Mouse (Mus musculus) MEL (cell line): ENCODE measurements around the gene Gm4952. TPM values are rescaled to one million over a fixed set of nuclear protein-coding genes. Genes with fewer than 3 reads are reported as not detected.

Experiments
- DNase-seq: peaks from one replicate; pipeline ENCODE4 v3.0.0; 2011; ENCODE audit warnings: low read depth, low spot score
- H3K27ac ChIP-seq: 2 replicates; pipeline ENCODE4 v1.5.1; 2012; ENCODE audit warnings: low read depth, mild to moderate bottlenecking, control low read depth, low read length, moderate library complexity; ENCODE audit not compliant: control insufficient read depth
- H3K27me3 ChIP-seq, 2 experiments: fragments of 150-350 bp in 1 of 2; sonication (generic) in 1 of 2; 2 replicates each; pipeline ENCODE4 v1.6.1; 2012; ENCODE audit warnings: low read length in 2 of 2, mild to moderate bottlenecking in 2 of 2, improper control_type of control experiment in 1 of 2, moderate library complexity in 1 of 2; ENCODE audit not compliant: insufficient read depth in 2 of 2, control insufficient read depth in 1 of 2
- H3K36me3 ChIP-seq, 2 experiments: 2 replicates each; pipeline ENCODE4 v1.6.1; 2012 to 2014; ENCODE audit warnings: low read length in 2 of 2, improper control_type of control experiment in 1 of 2, inconsistent platforms in 1 of 2, mild to moderate bottlenecking in 1 of 2; ENCODE audit not compliant: insufficient read depth in 2 of 2, control insufficient read depth in 1 of 2
- H3K4me1 ChIP-seq, 2 experiments: fragments of 150-350 bp in 1 of 2; sonication (generic) in 1 of 2; 2 replicates each; pipeline ENCODE4 v1.6.1; 2012; ENCODE audit warnings: low read length in 2 of 2, improper control_type of control experiment in 1 of 2, mild to moderate bottlenecking in 1 of 2; ENCODE audit not compliant: insufficient read depth in 2 of 2, control insufficient read depth in 1 of 2
- H3K4me3 ChIP-seq, 2 experiments: fragments of 150-350 bp in 1 of 2; sonication (generic) in 1 of 2; 2 replicates each; pipeline ENCODE4 v1.5.1; 2012; ENCODE audit warnings: low read depth in 2 of 2, low read length in 2 of 2, mild to moderate bottlenecking in 2 of 2, moderate library complexity in 2 of 2, control low read depth in 1 of 2, improper control_type of control experiment in 1 of 2; ENCODE audit not compliant: control insufficient read depth in 1 of 2, insufficient read depth in 1 of 2
- H3K79me2 ChIP-seq: 2 replicates; pipeline ENCODE4 v1.6.1; 2012; ENCODE audit warnings: mild to moderate bottlenecking, low read length, moderate library complexity; ENCODE audit not compliant: control insufficient read depth, poor library complexity, insufficient read depth
- H3K9ac ChIP-seq: 2 replicates; pipeline ENCODE4 v1.6.1; 2012; ENCODE audit warnings: low read depth, mild to moderate bottlenecking, control low read depth, low read length, moderate library complexity; ENCODE audit not compliant: control insufficient read depth, poor library complexity, severe bottlenecking
- H3K9me3 ChIP-seq: fragments of 150-350 bp; sonication (generic); replicated peaks from 2 replicates; pipeline ENCODE4 v1.6.1; 2012; ENCODE audit warnings: mild to moderate bottlenecking, low read length, improper control_type of control experiment, moderate library complexity; ENCODE audit not compliant: insufficient read depth
- CHD1 ChIP-seq: IDR thresholded peaks from 2 replicates; pipeline ENCODE4 v1.6.1; 2012; ENCODE audit warnings: low read depth, mild to moderate bottlenecking, inconsistent platforms, low read length, improper control_type of control experiment
- CHD2 ChIP-seq: IDR thresholded peaks from 2 replicates; pipeline ENCODE4 v1.6.1; 2011; ENCODE audit warnings: low read length, improper control_type of control experiment
- CTCF ChIP-seq, 3 experiments: IDR thresholded peaks in 2 of 3; conservative IDR thresholded peaks in 1 of 3; 2 replicates each; pipeline ENCODE4 v1.5.1; 2011 to 2012; ENCODE audit warnings: low read length in 3 of 3, low read depth in 2 of 3, mild to moderate bottlenecking in 2 of 3, improper control_type of control experiment in 1 of 3, inconsistent platforms in 1 of 3, mixed read lengths in 1 of 3, moderate library complexity in 1 of 3; ENCODE audit not compliant: control insufficient read depth in 1 of 3, insufficient read depth in 1 of 3, poor library complexity in 1 of 3, severe bottlenecking in 1 of 3
- E2F4 ChIP-seq: IDR thresholded peaks from 2 replicates; pipeline ENCODE4 v1.6.1; 2011; ENCODE audit warnings: low read depth, low read length, improper control_type of control experiment, borderline replicate concordance
- ELF1 ChIP-seq: IDR thresholded peaks from 2 replicates; pipeline ENCODE4 v1.6.1; 2014; ENCODE audit warnings: low read depth, mild to moderate bottlenecking, inconsistent platforms, low read length, improper control_type of control experiment, moderate library complexity
- EP300 ChIP-seq, 2 experiments: IDR thresholded peaks; 2 replicates each; pipeline ENCODE4 v1.6.1; 2011; ENCODE audit warnings: improper control_type of control experiment in 2 of 2, low read length in 2 of 2, low read depth in 1 of 2, mild to moderate bottlenecking in 1 of 2
- ETS1 ChIP-seq: IDR thresholded peaks from 2 replicates; pipeline ENCODE4 v1.6.1; 2012; ENCODE audit warnings: low read depth, mild to moderate bottlenecking, inconsistent platforms, low read length, improper control_type of control experiment, moderate library complexity
- GABPA ChIP-seq: IDR thresholded peaks from 2 replicates; pipeline ENCODE4 v1.6.1; 2012; ENCODE audit warnings: low read depth, mild to moderate bottlenecking, inconsistent platforms, low read length, improper control_type of control experiment, moderate library complexity
- GATA1 ChIP-seq: IDR thresholded peaks from 2 replicates; pipeline ENCODE4 v1.6.1; 2011; ENCODE audit warnings: low read depth, low read length, improper control_type of control experiment
- HCFC1 ChIP-seq: IDR thresholded peaks from 2 replicates; pipeline ENCODE4 v1.6.1; 2012; ENCODE audit warnings: low read depth, mild to moderate bottlenecking, inconsistent platforms, low read length, improper control_type of control experiment, moderate library complexity
- KAT2A ChIP-seq: conservative IDR thresholded peaks from 2 replicates; pipeline ENCODE4 v1.6.1; 2012; ENCODE audit warnings: low read depth, low read length, improper control_type of control experiment, inconsistent platforms
- MAFK ChIP-seq: IDR thresholded peaks from 2 replicates; pipeline ENCODE4 v1.6.1; 2011; ENCODE audit warnings: low read depth, mild to moderate bottlenecking, low read length, improper control_type of control experiment, borderline replicate concordance
- MEF2A ChIP-seq: IDR thresholded peaks from 2 replicates; pipeline ENCODE4 v1.6.1; 2014; ENCODE audit warnings: low read depth, mild to moderate bottlenecking, inconsistent platforms, low read length, improper control_type of control experiment; ENCODE audit not compliant: poor library complexity, insufficient replicate concordance, severe bottlenecking; ENCODE audit errors: extremely low read depth
- MXI1 ChIP-seq: IDR thresholded peaks from 2 replicates; pipeline ENCODE4 v1.6.1; 2011; ENCODE audit warnings: mild to moderate bottlenecking, low read depth, low read length, improper control_type of control experiment
- MYB ChIP-seq: IDR thresholded peaks from 2 replicates; pipeline ENCODE4 v1.6.1; 2011; ENCODE audit warnings: mild to moderate bottlenecking, low read depth, low read length, improper control_type of control experiment
- MYC ChIP-seq: IDR thresholded peaks from 2 replicates; pipeline ENCODE4 v1.6.1; 2011; ENCODE audit warnings: low read depth, mild to moderate bottlenecking, low read length, improper control_type of control experiment, moderate library complexity
- RAD21 ChIP-seq: IDR thresholded peaks from 2 replicates; pipeline ENCODE4 v1.6.1; 2011; ENCODE audit warnings: mild to moderate bottlenecking, low read depth, low read length, improper control_type of control experiment
- SMC3 ChIP-seq: IDR thresholded peaks from 2 replicates; pipeline ENCODE4 v1.6.1; 2011; ENCODE audit warnings: low read depth, low read length, improper control_type of control experiment
- TCF12 ChIP-seq: IDR thresholded peaks from 2 replicates; pipeline ENCODE4 v1.6.1; 2014; ENCODE audit warnings: low read depth, mild to moderate bottlenecking, inconsistent platforms, low read length, improper control_type of control experiment, moderate library complexity
- USF1 ChIP-seq: IDR thresholded peaks from 2 replicates; pipeline ENCODE4 v1.6.1; 2014; ENCODE audit warnings: low read depth, mild to moderate bottlenecking, inconsistent platforms, low read length, improper control_type of control experiment, moderate library complexity
- USF2 ChIP-seq, 2 experiments: IDR thresholded peaks; 2 replicates each; pipeline ENCODE4 v1.6.1; 2011 to 2012; ENCODE audit warnings: improper control_type of control experiment in 2 of 2, low read length in 2 of 2, borderline replicate concordance in 1 of 2, inconsistent platforms in 1 of 2, low read depth in 1 of 2, mild to moderate bottlenecking in 1 of 2; ENCODE audit not compliant: insufficient read depth in 1 of 2
- ZMIZ1 ChIP-seq: IDR thresholded peaks from 2 replicates; pipeline ENCODE4 v1.6.1; 2012; ENCODE audit warnings: low read depth, mild to moderate bottlenecking, inconsistent platforms, low read length, improper control_type of control experiment, moderate library complexity
- polyA plus RNA-seq, 2 experiments: library from polyadenylated mRNA; stranded (reverse) in 1 of 2; unstranded in 1 of 2; fragments of >175 nt in 1 of 2; fragments of >200 nt in 1 of 2; gene quantifications; 2 replicates each; pipeline versions ENCODE4 v1.2.1 to v1.2.4; 2012; ENCODE audit warnings: low replicate concordance in 2 of 2, low read depth in 1 of 2; ENCODE audit not compliant: insufficient read length in 2 of 2, insufficient read depth in 1 of 2, missing spikeins in 1 of 2
- total RNA-seq: library from RNA; depleted of rRNA; stranded (reverse); fragments of 300-350 nt; gene quantifications from 2 replicates; pipeline ENCODE4 v1.2.3, GENCODE M21; 2012

Gm4952 gene
- total and polyA plus RNA-seq, 3 experiments, result 0.06 TPM; not detected in 2

- no peaks in the 10 kb centered on the region for H3K9me3 ChIP-seq
- H3K79me2 ChIP-seq, result no peaks in the 10 kb centered on the region
- TF ChIP-seq GATA1 (no peak), E2F4 (no peak), USF1 (no peak), HCFC1 (no peak), MAFK (no peak), TCF12 (no peak), ZMIZ1 (no peak), EP300 (IDR thresholded peaks at IDR 0.05; ENCODE audit: low read depth in 1 of 2, low read length in 2 of 2) (no peak), RAD21 (no peak)
- no peak overlapping the region for H3K27ac ChIP-seq
- H3K4me1 ChIP-seq, result no peaks in the 10 kb centered on the region
- no peak for DNase-seq
- no peaks in the 10 kb centered on the region for H3K27me3 ChIP-seq
- H3K4me3 ChIP-seq, result no peak overlapping the region
- H3K9ac ChIP-seq, result no peak overlapping the region
- 0 out of 4 replicates have a peak, but pooled peaks cover 0 to 2% of the 10 kb centered on the region in 2 experiments for H3K36me3 ChIP-seq
These were observed 1.1 kb downstream of the Gm4952 start for GRCm38 (mm10) chr19:12600684-12601480.

- H3K79me2 ChIP-seq, result no peaks in the 10 kb centered on the region
- H3K4me3 ChIP-seq, result no peak overlapping the region
- no peak for DNase-seq
- H3K4me1 ChIP-seq, result no peaks in the 10 kb centered on the region
- no peaks in the 10 kb centered on the region for H3K27me3 ChIP-seq
- H3K36me3 ChIP-seq, result 0 out of 4 replicates have a peak, but pooled peaks cover 0 to 2% of the 10 kb centered on the region in 2 experiments
- H3K9me3 ChIP-seq, result no peaks in the 10 kb centered on the region
- no peak overlapping the region for H3K27ac ChIP-seq
- no peak overlapping the region for H3K9ac ChIP-seq
- TF ChIP-seq RAD21 (no peak), ELF1 (no peak), MXI1 (no peak), KAT2A (no peak), HCFC1 (no peak), MYC (no peak), CHD2 (no peak), EP300 (IDR thresholded peaks at IDR 0.05; ENCODE audit: low read depth in 1 of 2, low read length in 2 of 2) (no peak), CTCF (IDR thresholded peaks at IDR 0.05 in 2 of 3, conservative IDR thresholded peaks at IDR 0.05 in 1 of 3; ENCODE audit: control insufficient read depth in 1 of 3, insufficient read depth in 1 of 3, low read depth in 2 of 3, low read length in 3 of 3, poor library complexity in 1 of 3, severe bottlenecking in 1 of 3) (no peak), SMC3 (no peak), MEF2A (no peak), USF2 (IDR thresholded peaks at IDR 0.05; ENCODE audit: borderline replicate concordance in 1 of 2, insufficient read depth in 1 of 2, low read depth in 1 of 2, low read length in 2 of 2) (no peak), GABPA (no peak), MYB (no peak), ETS1 (no peak), CHD1 (no peak)
These were observed 8.6 kb downstream of the Gm4952 start for GRCm38 (mm10) chr19:12608336-12608735.
